Mouse (Mus musculus) right cerebral cortex, postnatal 36 days (tissue): ENCODE measurements around the gene Elp4.

Experiments
- DNase-seq, 2 experiments: peaks; one replicate each; pipeline ENCODE4 v3.0.0; 2022; ENCODE audit warnings: low spot score in 2 of 2, mixed read lengths in 1 of 2

Elp4 gene

DNA sequence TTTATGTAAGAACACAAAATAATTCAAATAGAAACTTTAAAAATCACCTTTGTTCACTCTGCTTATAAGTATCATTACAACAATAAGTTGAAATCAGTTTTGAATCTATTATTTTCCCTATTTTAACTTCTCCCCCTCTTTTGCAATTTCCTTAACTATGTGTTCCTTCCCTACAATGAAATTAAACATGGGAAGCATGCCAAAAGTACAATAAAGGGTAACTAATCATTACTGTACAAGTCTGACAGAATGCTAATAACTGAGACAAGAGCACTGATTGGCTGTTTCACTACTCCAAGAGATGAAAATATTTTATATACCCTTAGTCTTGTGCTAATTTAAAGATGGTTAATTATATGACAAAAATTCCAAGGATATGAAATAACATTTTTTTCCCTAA lies 99.2 kb downstream of the Elp4 start:
- no peak for DNase-seq

DNA sequence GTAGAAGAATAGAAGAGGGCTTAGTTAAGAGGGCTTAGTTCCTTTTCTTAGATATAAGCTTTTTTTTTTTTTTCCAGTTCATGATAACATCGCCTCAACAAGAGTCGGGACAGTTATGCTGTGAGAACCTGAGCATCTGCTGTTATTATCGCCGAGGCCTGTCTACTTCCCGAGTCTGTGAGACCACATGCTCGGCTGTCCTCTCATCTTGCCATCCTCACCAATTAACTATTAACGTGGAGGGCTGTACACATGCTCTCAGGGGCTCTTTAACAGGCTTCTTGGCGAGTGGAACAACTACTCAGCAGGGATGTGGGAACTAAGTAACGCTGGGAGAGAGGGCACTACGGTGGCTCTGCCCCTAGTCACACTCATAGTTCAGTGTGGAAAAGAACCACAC lies 99.9 kb downstream of the Elp4 start:
- DNase-seq: no peak

DNA sequence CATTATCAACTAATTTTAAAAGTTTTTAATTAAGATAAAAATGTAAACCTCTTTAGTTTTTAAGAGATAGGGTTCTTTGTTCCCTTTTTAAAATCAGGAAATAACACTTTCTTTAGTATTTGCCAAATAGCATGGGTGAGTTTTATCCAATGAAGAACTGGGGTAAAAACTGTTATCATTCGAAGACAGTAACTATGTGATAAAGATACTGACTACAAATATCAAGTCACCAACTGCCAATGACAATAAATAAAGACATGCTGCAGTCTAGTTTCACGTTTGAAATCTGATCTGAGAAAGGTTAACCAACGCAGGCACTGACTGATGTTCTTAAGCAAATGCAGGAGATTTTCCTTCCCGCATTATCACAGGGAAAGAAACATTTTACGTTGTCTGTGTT lies 100.9 kb downstream of the Elp4 start:
- DNase-seq: no peak

DNA sequence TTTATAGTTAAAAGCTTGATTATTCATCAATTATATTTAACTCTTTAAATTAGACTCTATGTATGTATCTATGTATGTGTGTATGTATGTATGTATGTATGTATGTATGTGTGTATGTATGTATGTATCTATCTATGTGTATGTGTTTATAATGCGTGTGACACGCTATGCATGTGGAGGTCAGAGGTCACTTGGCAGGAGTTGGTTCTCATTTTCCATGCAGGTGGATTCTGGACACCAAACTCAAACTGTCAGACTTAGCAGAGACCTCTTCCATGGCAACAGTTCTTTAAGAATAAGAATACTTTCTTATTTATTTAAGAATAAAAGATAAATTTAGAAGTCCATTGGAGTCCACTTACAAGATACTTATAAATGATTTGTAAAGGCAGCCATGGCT lies 101.5 kb downstream of the Elp4 start:
- DNase-seq: no peak

DNA sequence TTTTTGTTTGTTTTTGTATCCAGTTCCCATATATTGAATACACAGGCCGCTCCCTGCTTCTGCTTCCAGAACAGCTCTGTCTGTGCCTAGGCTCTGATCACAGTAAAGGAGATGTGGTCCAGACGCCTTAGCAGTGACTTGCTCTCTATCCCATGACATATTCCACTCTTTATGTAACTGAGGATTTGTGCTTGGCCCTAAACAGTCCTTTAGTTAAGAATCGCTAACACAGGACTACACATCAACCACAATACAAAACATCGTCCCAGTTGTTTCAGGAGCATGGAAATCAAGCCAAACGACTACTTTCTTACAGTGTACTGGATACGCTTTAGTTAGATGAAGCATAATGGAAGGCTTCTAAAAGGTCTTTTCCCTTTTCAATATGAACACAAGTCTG lies 102.8 kb downstream of the Elp4 start:
- no peak for DNase-seq

DNA sequence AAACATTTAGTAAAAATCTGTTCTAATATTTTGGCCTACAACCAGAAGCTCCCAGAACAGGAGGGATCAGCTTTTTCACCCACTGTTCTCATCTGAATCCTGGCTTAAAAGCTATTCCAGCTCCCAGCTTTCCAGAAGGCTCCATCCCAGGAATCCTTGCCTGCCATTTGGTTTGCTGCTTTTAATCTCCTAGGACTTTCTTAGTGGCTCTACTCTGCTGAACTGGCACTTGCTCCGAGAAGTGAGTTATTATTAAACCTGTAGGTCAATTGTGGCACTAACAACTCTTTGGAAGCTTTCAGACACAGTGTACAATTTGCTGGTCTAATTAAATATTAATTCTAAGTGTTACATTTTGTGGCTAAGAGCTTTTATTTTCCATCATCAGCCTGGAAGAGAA lies 103.7 kb downstream of the Elp4 start:
- no peak for DNase-seq

DNA sequence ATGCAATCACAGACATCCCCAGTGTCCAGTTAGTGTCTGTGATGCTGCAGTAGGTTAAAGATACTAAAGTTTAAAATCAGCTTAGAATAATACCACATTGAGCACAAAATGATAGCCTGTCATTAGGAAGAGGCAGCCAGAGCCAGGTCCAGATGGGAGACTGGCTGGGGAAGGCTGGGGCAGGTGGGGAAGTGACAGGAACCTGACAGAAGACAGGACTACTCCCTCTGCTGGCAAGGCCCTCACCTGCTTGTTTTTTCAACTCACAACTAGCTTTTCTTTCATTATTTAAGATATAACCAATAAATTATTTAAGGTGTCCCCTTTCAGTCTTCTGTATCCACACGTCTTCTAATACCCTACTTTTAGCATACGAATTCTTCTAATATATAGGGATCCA lies 104.5 kb downstream of the Elp4 start:
- no peak for DNase-seq

DNA sequence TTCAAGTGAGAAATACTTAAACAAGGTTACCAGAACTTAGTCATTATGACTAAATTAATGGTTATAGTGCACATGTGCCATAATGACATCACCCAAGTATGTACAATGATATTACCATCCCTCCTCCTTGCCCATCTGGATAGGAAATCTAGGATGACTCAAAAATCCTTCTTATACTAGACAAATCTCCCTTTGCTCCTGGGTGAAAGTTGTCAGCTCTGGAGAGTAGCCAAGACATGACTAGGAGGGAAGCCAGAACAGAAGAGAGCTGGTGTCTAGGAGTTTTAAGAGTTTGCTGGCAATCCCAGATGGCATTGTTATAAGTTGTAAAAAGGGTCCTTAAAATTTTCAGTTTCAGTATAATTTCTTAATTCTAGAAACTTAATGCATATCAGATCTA lies 106.5 kb downstream of the Elp4 start:
- no peak for DNase-seq

DNA sequence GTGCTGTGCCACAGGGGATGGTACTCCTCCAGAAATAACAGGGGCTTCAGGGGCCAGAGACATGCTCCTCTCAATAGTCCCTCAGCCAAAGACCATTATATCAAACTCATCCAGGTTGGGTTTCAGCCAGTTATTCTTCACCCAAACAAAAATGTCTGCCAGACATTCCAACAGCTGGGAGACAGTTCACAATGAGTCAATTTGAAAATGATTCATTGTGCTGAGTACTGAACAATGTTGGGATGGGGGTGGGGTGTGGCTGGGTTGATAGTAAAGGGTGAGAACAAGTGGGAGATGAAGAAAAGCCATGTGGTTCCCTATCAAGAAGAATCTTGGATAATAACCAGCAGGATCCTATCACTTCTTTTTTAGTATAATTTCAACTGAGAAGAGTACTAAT lies 108.3 kb downstream of the Elp4 start:
- no peak for DNase-seq

DNA sequence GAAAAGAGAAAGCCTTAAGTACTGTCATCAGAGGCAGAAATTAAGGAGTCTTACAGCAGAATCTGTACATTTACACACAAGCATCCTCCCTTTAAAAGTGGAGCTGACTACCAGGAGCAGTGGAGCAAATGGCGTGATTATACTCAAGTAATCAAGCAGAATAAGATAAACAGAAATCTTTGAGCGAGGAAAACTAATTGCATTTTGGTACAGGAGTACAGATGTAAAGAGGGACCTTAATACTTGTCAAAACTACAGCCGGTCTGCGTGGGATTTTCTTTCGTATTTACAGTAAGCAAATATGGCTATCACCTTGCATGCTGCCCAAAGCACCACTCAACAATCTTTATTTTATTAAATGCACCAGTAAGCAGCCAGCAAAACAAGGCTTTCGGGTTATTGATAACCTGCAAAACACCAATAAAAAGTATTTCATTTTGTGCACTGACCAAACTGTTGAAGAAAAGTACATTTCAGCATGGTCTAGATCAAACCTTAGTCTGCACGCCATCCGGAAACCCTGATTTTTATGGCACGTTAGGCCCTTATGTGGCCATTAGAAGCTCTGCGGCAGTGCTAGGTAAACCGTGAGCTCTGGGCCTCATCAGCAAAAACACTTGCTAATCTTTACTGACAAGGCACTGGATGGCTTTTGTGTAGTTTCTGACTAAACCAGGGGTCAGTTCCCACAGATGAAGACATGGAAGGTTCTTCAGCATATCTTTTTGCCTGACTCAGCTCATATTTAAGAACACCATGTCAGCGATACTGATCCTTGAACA lies 111.8 kb downstream of the Elp4 start:
- no peak for DNase-seq

DNA sequence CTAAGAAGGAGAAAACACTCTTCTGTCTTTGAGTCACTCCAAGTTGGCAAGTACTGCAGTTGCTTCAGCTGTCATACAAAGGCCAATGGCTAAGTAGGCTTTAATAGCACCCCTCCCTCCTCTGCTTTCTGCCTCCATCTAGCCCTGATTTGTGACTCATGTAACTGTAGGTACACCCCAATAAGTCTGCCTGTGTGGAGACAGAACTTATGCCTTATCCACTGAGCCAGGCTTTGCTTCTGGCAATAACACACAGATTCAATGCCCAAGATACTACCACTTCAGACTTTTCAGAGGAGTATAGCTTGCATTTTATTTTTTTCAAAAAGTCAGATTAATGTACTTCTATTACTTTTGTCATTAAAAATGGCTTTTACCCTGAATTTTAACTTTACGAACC lies 114.4 kb downstream of the Elp4 start:
- DNase-seq: no peak

DNA sequence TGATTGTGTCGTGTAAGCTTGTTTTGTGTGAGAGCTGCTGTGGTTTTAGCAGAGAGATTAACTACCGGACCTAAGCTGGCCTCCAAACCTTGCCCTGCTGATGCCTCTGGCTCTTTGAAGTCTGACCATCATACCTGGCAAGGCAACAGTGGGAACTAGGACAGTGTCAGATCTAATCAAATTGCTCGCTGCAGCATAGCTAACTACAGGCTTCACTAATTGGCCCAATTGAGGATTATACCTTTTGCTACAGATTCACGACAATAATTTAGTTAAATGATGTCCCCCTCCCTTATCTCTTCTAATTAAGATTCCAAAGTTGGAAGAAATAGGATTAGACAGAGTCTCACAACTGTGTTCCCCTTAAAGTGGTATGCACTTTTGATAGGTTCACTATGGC lies 116.6 kb downstream of the Elp4 start:
- no peak for DNase-seq

DNA sequence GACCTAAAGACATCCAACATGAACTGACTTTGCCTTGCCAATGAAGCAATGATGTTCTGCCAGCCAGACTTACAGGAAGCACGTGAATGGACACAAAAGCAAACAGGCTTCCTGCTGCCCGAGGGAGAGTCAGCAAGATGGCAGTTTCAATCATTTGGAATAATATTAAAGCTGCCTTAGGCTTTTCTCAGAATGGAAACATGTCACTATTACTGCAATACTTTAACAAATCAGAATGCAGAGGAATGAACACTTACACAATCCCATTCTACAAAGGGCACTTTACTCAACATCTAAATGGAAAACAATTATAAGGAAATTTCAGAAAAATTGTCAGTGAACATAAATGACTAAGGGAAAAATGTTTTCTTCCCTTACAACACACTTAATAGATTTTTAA lies 117.4 kb downstream of the Elp4 start:
- no peak for DNase-seq

DNA sequence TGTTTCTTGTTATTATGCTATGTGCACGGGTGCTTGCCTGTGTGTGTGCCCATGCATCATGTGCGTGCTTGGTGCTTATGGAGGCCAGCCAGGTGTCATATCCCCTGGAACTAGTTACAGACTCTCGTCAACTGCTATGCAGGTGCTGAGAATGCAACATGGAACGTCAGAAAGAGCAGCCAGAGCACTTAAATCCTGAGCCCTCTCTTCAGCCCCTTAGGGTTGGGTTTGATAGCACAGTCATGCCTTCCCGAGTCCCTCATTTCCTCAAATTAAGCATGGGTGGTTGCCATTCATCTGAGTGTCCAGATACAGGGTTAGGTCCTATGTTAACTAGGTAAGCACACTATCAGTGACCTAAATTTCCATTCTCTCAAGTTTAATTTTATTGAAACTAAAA lies 121.5 kb downstream of the Elp4 start:
- DNase-seq: no peak

DNA sequence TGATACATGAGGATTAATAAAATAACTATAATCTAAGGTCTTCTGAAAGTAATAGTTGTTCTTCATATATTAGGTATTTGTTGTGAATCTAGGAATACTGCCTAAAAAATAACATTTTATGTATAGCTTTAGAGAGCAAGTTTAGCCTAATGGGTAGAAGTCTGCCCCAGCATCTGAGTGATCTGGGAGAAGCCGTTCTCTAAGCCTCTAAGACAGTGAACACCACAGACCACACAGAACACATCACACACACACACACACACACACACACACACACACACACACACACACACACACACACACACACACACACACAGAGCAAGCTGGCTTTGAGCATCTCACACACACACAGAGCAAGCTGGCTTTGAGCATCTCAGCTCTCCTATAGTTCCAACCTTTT lies 123.6 kb downstream of the Elp4 start:
- DNase-seq: no peak

DNA sequence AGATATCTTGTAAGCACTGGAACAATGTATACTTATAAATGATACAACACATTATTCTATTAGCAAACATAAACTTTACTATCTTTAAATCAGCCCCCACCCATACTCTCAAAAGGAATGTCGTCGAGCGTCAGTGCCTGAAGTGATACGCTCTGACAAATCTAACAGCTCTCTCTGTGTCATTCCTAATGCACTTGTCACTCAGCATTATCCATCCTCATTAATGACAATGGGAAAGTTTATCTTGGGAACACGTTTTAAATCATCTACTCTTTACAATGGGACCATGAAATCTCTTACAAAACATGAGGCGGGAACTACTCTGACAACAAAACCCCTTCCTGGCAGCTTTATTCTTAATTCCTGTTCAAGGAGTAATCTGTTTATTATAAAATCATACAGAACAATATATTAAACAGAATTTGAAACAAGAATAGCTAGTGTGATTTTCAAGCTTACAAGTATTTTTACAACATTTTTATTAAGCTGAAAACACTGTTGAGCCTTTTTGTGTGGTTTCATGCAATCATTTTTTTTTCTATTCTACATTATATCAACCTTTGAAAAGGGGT lies 125.0 kb downstream of the Elp4 start:
- no peak for DNase-seq

DNA sequence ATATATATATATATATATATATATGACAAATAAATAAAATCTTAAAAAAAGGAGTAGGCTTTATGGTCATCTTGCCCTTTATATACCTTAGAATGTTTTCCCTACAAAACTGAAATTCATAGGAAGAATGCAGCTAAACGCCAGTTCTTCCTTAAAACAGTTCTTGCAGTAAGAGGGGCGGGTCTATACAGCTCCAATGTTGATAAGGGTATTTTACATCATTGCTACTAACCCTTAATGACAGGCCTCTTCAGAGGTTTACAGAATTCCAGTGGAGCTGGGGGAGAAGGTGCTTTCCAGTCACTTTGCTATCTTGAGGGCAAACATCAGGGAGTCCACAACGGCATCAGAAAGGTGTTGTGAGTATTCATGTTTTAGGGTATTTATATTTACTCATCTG lies 133.1 kb downstream of the Elp4 start:
- no peak for DNase-seq

DNA sequence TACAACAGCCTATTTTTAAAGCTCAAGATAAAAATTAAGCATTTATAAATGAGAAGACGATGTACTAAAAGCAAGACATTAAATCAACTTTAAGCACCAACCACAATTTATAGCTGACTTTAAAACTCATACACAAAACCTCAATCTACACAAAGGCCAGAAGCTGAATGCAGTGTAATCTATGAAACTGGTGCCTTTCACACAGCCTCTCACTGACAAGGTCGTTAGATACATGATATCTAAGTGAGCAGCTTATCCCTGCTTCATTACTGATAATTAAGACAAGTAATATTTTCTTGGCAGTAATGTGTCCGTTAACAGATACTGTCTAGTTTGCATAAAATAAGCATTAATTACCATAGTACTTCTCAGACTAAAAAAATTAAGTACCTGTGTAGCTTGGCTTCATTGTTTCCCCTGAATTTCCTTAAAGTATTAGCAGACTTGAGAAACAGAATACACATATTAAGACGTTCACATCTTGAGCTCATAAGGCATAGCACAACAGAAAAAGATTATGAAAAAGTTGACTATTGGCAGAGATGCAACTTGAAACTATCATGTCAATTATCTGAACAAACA lies 134.5 kb downstream of the Elp4 start:
- DNase-seq: no peak

DNA sequence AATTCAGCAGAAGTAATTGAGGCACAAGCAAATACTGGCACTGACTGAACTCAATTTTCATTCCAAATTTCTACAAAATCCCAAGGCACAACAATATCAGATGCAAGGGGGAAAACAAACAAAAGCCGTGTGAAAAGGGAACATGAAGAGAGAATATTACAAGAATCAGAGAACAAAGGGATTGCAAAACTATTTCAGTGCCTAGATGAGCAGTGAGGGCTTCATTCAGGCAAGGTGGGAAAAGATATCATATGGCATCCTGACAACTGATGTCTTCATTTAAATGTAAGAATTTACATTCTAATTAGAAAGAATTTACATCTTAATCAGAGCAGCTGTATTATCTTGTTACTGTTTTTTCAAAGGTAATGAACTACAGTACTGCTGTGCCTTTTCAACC lies 150.9 kb downstream of the Elp4 start:
- no peak for DNase-seq

DNA sequence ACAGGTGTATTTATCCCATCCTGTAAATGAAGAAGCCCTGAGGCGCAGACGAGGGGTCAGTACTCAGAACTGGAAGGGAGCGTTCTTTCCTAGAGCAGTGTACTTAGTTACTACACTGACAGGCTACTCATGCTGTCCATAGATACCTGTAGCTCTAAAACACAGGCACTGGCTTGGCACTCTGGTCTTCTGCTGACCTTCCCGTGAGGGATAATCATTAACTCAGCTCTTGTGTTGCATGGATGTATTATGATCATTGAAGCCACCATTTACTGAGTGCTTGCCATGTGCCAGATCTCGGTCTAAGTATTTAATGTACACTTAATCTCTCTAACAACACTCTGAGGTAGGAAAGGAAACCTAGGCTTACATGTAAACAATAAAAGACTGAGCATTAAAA lies 155.3 kb downstream of the Elp4 start:
- no peak for DNase-seq

DNA sequence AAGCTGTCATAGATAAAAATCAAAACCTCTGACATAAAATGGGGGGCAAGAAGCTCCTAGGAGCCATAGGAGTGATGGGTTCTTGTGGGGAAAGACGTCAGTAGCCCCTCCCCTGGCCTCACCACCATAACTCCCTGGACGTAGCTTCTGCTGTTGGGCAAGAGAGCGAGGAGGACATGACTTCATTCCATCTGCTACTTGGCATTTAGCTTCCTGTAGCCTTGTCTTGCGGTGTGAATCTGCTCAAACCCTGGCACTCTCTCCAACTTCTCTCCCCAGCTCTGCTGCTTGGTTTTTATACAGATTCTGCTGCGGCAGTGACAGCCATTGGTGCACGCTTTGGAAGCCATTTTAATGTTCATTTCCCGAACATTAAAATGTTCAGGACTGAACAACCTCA lies 157.5 kb downstream of the Elp4 start:
- no peak for DNase-seq

DNA sequence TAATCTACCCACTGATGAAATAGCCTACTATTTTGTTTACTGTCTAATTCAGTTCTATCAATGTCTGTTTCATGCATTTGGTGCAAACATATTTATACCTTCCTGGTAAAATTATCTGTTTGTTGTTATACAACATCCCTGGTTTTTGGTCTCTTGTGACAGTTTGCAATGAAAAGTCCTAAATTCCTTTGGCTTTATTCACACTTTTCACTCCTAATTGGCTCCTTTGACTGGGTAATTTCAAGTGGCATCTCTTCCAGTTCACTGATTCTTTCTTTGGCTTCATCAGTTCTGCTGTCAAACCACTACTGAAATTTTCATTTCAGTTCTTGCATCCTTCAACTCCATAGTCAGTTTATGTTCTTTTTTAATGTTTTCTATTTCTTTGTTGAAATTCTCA lies 168.2 kb downstream of the Elp4 start:
- no peak for DNase-seq

DNA sequence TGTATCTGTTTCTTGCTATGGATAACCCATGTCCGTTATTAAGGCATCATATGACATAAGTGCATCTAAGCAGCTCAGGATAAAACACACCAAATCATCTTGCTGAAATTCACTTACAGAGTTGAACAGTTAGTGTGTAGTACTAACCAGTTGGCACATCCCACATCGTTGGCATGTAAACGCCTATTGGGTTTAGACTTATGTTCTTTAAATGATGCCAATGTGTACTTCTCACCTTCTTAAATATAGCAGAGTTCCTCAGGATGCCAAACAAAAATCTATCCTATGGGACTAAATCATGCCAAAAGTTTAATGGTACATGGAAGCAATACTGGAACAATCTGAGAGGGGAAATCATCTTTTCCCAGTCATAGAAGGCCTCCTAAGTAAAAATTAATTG lies 173.7 kb downstream of the Elp4 start:
- no peak for DNase-seq

DNA sequence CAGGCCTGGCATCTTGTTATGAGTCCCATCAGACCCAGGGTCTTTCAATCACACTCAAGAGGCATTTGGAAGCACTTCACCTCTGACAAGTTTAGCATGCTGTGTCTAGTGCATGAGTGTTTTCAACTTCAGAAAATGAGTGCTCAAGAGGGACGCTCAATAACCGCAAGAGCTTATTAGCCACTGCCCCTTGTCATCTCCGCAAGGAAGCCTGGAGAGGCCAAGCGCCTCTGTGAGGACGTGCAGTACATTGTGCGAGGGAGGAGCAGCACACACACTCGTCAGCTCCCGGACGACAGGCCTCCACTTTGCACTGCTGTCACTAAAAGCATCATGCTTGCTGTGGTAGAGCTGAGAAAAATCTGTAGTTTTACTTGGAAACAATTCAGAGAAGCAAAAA lies 177.7 kb downstream of the Elp4 start:
- no peak for DNase-seq
